Mouse (Mus musculus): ENCODE measurements around the gene Pla2g3. TPM values are rescaled to one million over a fixed set of nuclear protein-coding genes. Genes with fewer than 3 reads are reported as not detected.

Gene Pla2g3
- polyA plus RNA-seq, 1 experiment from 2014 or later: 0.44 TPM

DNA sequence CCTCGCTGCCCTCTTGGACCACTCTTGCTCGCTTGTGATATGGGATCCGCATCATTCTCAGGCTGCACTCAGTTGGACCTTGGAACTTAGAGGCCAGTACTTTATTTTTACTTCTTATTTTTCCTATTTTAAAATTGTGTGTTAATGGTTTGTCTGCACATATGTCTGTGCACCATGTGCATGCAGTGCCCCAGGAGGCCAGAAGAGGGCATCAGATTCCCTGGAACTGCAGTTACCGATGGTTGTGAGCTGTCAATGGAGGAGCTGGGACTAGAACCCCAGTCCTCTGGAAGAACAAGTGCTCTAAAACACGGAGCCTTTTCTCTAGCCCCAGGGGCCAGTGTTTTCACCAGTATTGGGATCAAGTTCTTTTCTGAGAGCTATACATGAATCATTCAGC is 56.3 kb downstream of the Pla2g3 start:
- H3K4me1 ChIP-seq: peaks cover 31% of the 10 kb centered on the region
- no peak overlapping the region for H3K4me2 ChIP-seq
- H3K27me3 ChIP-seq: no peaks in the 10 kb centered on the region
- H3K9ac ChIP-seq: no peak overlapping the region
- 96% methylated on average over 5 of the region's 5 CpGs for WGBS
- no peaks in the 10 kb centered on the region for H3K36me3 ChIP-seq
- no peak overlapping the region for H3K4me3 ChIP-seq
- H3K9me3 ChIP-seq: no peaks in the 10 kb centered on the region
- H3K27ac ChIP-seq: no peak overlapping the region
- no peak for ATAC-seq (ENCODE audit: borderline replicate concordance, extremely low read depth, low FRiP score, low TSS enrichment)

DNA sequence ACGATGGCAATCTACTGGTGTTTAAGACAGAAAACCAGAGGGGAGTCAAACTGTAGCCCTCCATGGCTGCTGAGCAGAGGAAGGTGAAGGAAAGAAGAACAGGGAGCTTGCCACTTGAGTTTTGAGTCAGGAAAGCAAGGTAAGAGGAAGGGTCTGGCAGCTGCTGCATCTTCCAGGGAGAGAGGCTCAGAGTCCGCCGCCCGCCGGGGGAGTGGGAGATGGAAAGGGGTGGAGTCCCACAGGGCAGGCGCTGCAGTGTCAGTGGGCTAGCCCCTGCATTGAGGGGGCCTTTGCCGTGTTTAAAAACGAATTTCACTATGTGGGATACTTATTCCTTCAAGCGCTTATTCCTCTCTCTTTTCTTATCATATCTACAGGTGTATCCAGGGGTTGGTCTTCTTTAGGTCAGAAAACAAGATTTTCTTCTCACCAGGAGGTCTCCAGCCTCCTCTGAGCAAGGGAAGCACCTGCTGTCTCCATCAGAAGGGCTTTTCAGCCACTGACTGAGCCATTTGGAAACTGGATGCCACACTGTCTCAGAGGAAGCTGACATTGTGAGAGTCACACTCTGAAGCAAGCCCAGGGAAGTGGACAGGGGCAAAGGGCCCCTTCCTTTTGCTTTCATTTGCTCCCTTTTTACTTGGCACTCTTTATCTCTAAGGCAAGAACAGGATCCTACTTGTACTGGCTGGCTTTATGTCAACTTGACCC is 57.6 kb downstream of the Pla2g3 start:
- WGBS: 14% methylated on average over 9 of the region's 9 CpGs
- Histone ChIP-seq H3K27ac (peak overlapping the region; percentile 39), H3K9me3 (no peaks in the 10 kb centered on the region), H3K36me3 (no peaks in the 10 kb centered on the region), H3K4me1 (peaks cover 27% of the 10 kb centered on the region), H3K4me3 (no peak overlapping the region), H3K4me2 (no peak overlapping the region), H3K9ac (no peak overlapping the region), H3K27me3 (no peaks in the 10 kb centered on the region)
- no peak for ATAC-seq (ENCODE audit: borderline replicate concordance, extremely low read depth, low FRiP score, low TSS enrichment)

DNA sequence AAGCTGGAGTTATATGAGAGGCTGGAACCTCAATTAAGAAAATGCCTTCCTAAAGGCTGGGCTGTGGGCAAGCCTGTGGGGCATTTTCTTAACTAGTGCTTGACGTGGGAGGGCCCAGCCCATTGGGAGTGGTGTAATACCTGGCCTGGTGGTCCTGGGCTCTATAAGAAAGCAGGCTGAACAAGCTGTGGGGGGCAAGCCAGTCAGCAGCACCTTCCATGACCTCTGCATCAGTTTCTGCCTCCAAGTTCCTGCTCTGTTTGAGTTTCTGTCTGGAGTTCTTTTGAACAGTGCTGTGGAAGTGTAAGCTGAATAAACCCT is 58.1 kb downstream of the Pla2g3 start:
- 21% methylated on average over 1 of the region's 1 CpGs for WGBS
- ATAC-seq (ENCODE audit: borderline replicate concordance, extremely low read depth, low FRiP score, low TSS enrichment): no peak
- H3K9me3 ChIP-seq: no peaks in the 10 kb centered on the region

GRCm38 (mm10) chr11:3547047-3547446 is 59.0 kb downstream of the Pla2g3 start:
- 88% methylated on average over 2 of the region's 2 CpGs for WGBS
- no peaks in the 10 kb centered on the region for H3K36me3 ChIP-seq
- no peaks in the 10 kb centered on the region for H3K27me3 ChIP-seq
- H3K4me1 ChIP-seq: peaks cover 20% of the 10 kb centered on the region
- no peak overlapping the region for H3K9ac ChIP-seq
- no peak overlapping the region for H3K4me2 ChIP-seq
- no peak overlapping the region for H3K27ac ChIP-seq
- H3K4me3 ChIP-seq: no peak overlapping the region
- ATAC-seq (ENCODE audit: borderline replicate concordance, extremely low read depth, low FRiP score, low TSS enrichment): no peak
- H3K9me3 ChIP-seq: no peaks in the 10 kb centered on the region

More for the DNA sequence above, 58.1 kb downstream of the Pla2g3 start:
- peak overlapping the region; percentile 39 for H3K27ac ChIP-seq
- no peak overlapping the region for H3K4me2 ChIP-seq
- no peaks in the 10 kb centered on the region for H3K27me3 ChIP-seq
- no peak overlapping the region for H3K9ac ChIP-seq
- no peak overlapping the region for H3K4me3 ChIP-seq
- peaks cover 27% of the 10 kb centered on the region for H3K4me1 ChIP-seq
- no peaks in the 10 kb centered on the region for H3K36me3 ChIP-seq

DNA sequence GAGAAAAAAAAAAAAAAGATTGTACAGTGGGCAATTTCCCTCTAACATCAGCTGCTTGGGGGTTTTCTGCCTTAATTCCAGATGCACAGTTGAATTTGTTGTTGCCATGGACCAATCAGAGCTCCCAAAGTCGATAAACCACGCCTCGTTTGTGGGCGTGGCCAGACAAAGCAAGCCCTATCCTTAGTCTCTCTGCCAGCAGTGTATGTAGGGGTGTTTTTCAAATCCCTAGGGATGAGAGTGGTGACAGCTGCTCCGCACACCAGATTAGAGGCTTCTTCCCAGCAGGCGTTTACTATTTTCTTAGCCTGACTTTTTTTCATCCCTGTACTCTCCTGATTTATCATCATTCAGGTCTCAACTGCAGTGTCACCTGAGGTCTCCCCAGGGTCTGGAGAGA is 59.9 kb downstream of the Pla2g3 start:
- Histone ChIP-seq H3K9me3 (no peaks in the 10 kb centered on the region), H3K4me3 (no peak overlapping the region), H3K4me1 (peaks cover 15% of the 10 kb centered on the region), H3K27me3 (no peaks in the 10 kb centered on the region), H3K27ac (no peak overlapping the region), H3K4me2 (no peak overlapping the region), H3K9ac (no peak overlapping the region), H3K36me3 (no peaks in the 10 kb centered on the region)
- 0 out of 2 replicates have a peak, but pooled peaks have one; percentile 53 for ATAC-seq (ENCODE audit: borderline replicate concordance, extremely low read depth, low FRiP score, low TSS enrichment)
- WGBS: 34% methylated on average over 6 of the region's 6 CpGs

DNA sequence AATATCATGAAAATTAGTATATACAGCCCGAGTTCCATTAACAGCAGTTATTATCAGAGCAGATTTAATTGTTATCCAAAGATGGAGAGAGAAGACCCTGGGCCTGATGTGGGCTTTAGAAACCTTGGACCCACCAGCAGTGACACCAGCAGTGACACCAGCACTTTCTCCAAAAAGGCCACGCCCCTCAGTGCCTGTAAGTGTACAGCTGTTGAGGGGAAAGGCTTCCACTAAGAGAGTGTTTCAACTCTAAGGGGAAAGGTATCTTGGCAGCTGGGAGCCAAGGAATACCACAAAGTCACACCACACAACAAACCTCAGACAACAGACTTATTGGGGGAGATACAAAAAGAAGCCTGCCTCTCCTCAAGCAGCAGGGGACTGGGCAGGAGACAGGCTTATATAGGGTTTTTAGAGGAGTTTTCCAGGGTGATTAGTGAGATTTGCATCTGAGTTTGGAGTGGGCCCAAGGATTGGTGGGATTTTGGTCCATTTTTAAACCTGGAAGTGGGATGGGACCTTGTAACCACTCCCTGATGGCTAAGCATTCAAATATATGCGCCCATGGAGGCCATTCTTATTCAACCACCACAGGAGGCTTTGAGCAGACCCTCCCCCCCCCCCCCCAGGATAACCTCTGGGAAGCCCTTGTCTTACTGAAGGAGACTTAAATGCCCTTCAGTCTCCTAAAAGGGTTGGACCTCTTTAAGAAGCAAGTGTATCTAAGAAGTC is 60.6 kb downstream of the Pla2g3 start:
- no peak overlapping the region for H3K27ac ChIP-seq
- H3K4me1 ChIP-seq: peaks cover 14% of the 10 kb centered on the region
- H3K9ac ChIP-seq: no peak overlapping the region
- no peaks in the 10 kb centered on the region for H3K27me3 ChIP-seq
- WGBS: 62% methylated on average over 3 of the region's 3 CpGs
- no peak for ATAC-seq (ENCODE audit: borderline replicate concordance, extremely low read depth, low FRiP score, low TSS enrichment)
- no peak overlapping the region for H3K4me3 ChIP-seq
- H3K36me3 ChIP-seq: no peaks in the 10 kb centered on the region
- H3K9me3 ChIP-seq: no peaks in the 10 kb centered on the region
- no peak overlapping the region for H3K4me2 ChIP-seq

Other genes with a start within 250 kb of the Pla2g3 start
- 251 and 257 TPM in 2 replicates for gene Drg1, start 221.9 kb upstream of the Pla2g3 start, polyA plus RNA-seq (2015; fragmentation: Nextera tagmentation; extraction: Ambion mirVana)
- 48.9 and 52.7 TPM in 2 replicates for gene Patz1, start 199.4 kb upstream of the Pla2g3 start, polyA plus RNA-seq (2015; fragmentation: Nextera tagmentation; extraction: Ambion mirVana)
- gene Pik3ip1, start 157.9 kb upstream of the Pla2g3 start, polyA plus RNA-seq (2015; fragmentation: Nextera tagmentation; extraction: Ambion mirVana): 10.8 and 11.0 TPM in 2 replicates
- gene Limk2, start 79.1 kb upstream of the Pla2g3 start, polyA plus RNA-seq (2015; fragmentation: Nextera tagmentation; extraction: Ambion mirVana): 50.1 and 52.0 TPM in 2 replicates
- gene Rnf185, start 35.9 kb upstream of the Pla2g3 start, polyA plus RNA-seq (2015; fragmentation: Nextera tagmentation; extraction: Ambion mirVana): 29.3 and 32.6 TPM in 2 replicates
- gene Inpp5j, start 16.5 kb downstream of the Pla2g3 start, polyA plus RNA-seq (2015; fragmentation: Nextera tagmentation; extraction: Ambion mirVana): 1.5 TPM in 2 replicates
- gene Selenom, start 26.4 kb downstream of the Pla2g3 start, polyA plus RNA-seq (2015; fragmentation: Nextera tagmentation; extraction: Ambion mirVana): 99.2 and 102 TPM in 2 replicates
- gene Smtn, start 52.3 kb downstream of the Pla2g3 start, polyA plus RNA-seq (2015; fragmentation: Nextera tagmentation; extraction: Ambion mirVana): 107 and 108 TPM in 2 replicates
- gene Morc2a, start 160.9 kb downstream of the Pla2g3 start, polyA plus RNA-seq (2015; fragmentation: Nextera tagmentation; extraction: Ambion mirVana): 28.0 and 28.1 TPM in 2 replicates